Mouse (Mus musculus): Measurements from ENCODE around the gene Prkar2b. TPM values are rescaled to one million over a fixed set of nuclear protein-coding genes. Genes with fewer than 3 reads are reported as not detected.
A peak's percentile ranks its signal among the peaks of the same experiment; 100 is the strongest.

The Prkar2b gene
- polyA plus RNA-seq, 1 experiment, result 19.4 TPM

GRCm38 (mm10) chr12:32050165-32050564 is 10.9 kb downstream of the Prkar2b start:
- H3K4me3 ChIP-seq (ENCODE audit: insufficient read depth, low read length), result no peak overlapping the region
- peaks cover 10% of the 10 kb centered on the region for H3K4me1 ChIP-seq (ENCODE audit: control insufficient read depth, insufficient read depth, low read length)
- no peak for TF ChIP-seq POLR2A (IDR thresholded peaks at IDR 0.05; ENCODE audit: borderline replicate concordance, low read depth, low read length)
- no peak for TF ChIP-seq CTCF (IDR thresholded peaks at IDR 0.05; ENCODE audit: low read depth, low read length)
- no peak overlapping the region for H3K27ac ChIP-seq (ENCODE audit: insufficient read depth, low read depth, low read length)

- TF ChIP-seq POLR2A (IDR thresholded peaks at IDR 0.05; ENCODE audit: borderline replicate concordance, low read depth, low read length) (no peak), CTCF (IDR thresholded peaks at IDR 0.05; ENCODE audit: low read depth, low read length) (0 out of 2 replicates have a peak, but pooled peaks have one; percentile 12)
- Histone ChIP-seq H3K4me3 (ENCODE audit: insufficient read depth, low read length) (no peak overlapping the region), H3K4me1 (ENCODE audit: control insufficient read depth, insufficient read depth, low read length) (peaks cover 3% of the 10 kb centered on the region; the same call in 1 of the 2 replicates), H3K27ac (ENCODE audit: insufficient read depth, low read depth, low read length) (no peak overlapping the region)
These were observed 15.3 kb downstream of the Prkar2b start for GRCm38 (mm10) chr12:32045566-32046330.

GRCm38 (mm10) chr12:32044487-32045134 is 16.5 kb downstream of the Prkar2b start:
- Histone ChIP-seq H3K27ac (ENCODE audit: insufficient read depth, low read depth, low read length) (no peak overlapping the region), H3K4me1 (ENCODE audit: control insufficient read depth, insufficient read depth, low read length) (peaks cover 3% of the 10 kb centered on the region; the same call in 1 of the 2 replicates)

GRCm38 (mm10) chr12:32033536-32033935 is 27.6 kb downstream of the Prkar2b start:
- Histone ChIP-seq H3K4me1 (ENCODE audit: control insufficient read depth, insufficient read depth, low read length) (no peaks in the 10 kb centered on the region), H3K27ac (ENCODE audit: insufficient read depth, low read depth, low read length) (no peak overlapping the region), H3K4me3 (ENCODE audit: insufficient read depth, low read length) (no peak overlapping the region)
- TF ChIP-seq POLR2A (IDR thresholded peaks at IDR 0.05; ENCODE audit: borderline replicate concordance, low read depth, low read length), result no peak
- no peak for TF ChIP-seq CTCF (IDR thresholded peaks at IDR 0.05; ENCODE audit: low read depth, low read length)

More at GRCm38 (mm10) chr12:32044487-32045134, 16.5 kb downstream of the Prkar2b start:
- H3K4me3 ChIP-seq (ENCODE audit: insufficient read depth, low read length), result no peak overlapping the region
- TF ChIP-seq POLR2A (IDR thresholded peaks at IDR 0.05; ENCODE audit: borderline replicate concordance, low read depth, low read length) (no peak), CTCF (IDR thresholded peaks at IDR 0.05; ENCODE audit: low read depth, low read length) (no peak)

- no peak overlapping the region for H3K27ac ChIP-seq (ENCODE audit: insufficient read depth, low read depth, low read length)
- H3K4me1 ChIP-seq (ENCODE audit: control insufficient read depth, insufficient read depth, low read length), result no peaks in the 10 kb centered on the region
- TF ChIP-seq CTCF (IDR thresholded peaks at IDR 0.05; ENCODE audit: low read depth, low read length), result no peak
- no peak for TF ChIP-seq POLR2A (IDR thresholded peaks at IDR 0.05; ENCODE audit: borderline replicate concordance, low read depth, low read length)
- no peak overlapping the region for H3K4me3 ChIP-seq (ENCODE audit: insufficient read depth, low read length)
These were observed 28.2 kb downstream of the Prkar2b start for GRCm38 (mm10) chr12:32032917-32033316.

GRCm38 (mm10) chr12:32018376-32018750 is 42.7 kb downstream of the Prkar2b start:
- no peak for TF ChIP-seq POLR2A (IDR thresholded peaks at IDR 0.05; ENCODE audit: borderline replicate concordance, low read depth, low read length)
- TF ChIP-seq CTCF (IDR thresholded peaks at IDR 0.05; ENCODE audit: low read depth, low read length), result no peak
- Histone ChIP-seq H3K4me3 (ENCODE audit: insufficient read depth, low read length) (peak overlapping the region; percentile 2; the same call in 1 of the 2 replicates), H3K27ac (ENCODE audit: insufficient read depth, low read depth, low read length) (peak overlapping the region; percentile 60), H3K4me1 (ENCODE audit: control insufficient read depth, insufficient read depth, low read length) (peaks cover 41% of the 10 kb centered on the region)

GRCm38 (mm10) chr12:32017636-32018375 is 43.3 kb downstream of the Prkar2b start:
- H3K4me3 ChIP-seq (ENCODE audit: insufficient read depth, low read length), result peak overlapping the region; percentile 2

GRCm38 (mm10) chr12:32016472-32016871 is 44.6 kb downstream of the Prkar2b start:
- no peak for TF ChIP-seq CTCF (IDR thresholded peaks at IDR 0.05; ENCODE audit: low read depth, low read length)
- Histone ChIP-seq H3K27ac (ENCODE audit: insufficient read depth, low read depth, low read length) (no peak overlapping the region), H3K4me3 (ENCODE audit: insufficient read depth, low read length) (no peak overlapping the region), H3K4me1 (ENCODE audit: control insufficient read depth, insufficient read depth, low read length) (peaks cover 46% of the 10 kb centered on the region)

More at GRCm38 (mm10) chr12:32017636-32018375, 43.3 kb downstream of the Prkar2b start:
- peak overlapping the region; percentile 60 for H3K27ac ChIP-seq (ENCODE audit: insufficient read depth, low read depth, low read length)
- TF ChIP-seq POLR2A (IDR thresholded peaks at IDR 0.05; ENCODE audit: borderline replicate concordance, low read depth, low read length) (no peak), CTCF (IDR thresholded peaks at IDR 0.05; ENCODE audit: low read depth, low read length) (no peak)
- H3K4me1 ChIP-seq (ENCODE audit: control insufficient read depth, insufficient read depth, low read length), result peaks cover 44% of the 10 kb centered on the region

GRCm38 (mm10) chr12:32015268-32015769 is 45.8 kb downstream of the Prkar2b start:
- Histone ChIP-seq H3K27ac (ENCODE audit: insufficient read depth, low read depth, low read length) (no peak overlapping the region), H3K4me3 (ENCODE audit: insufficient read depth, low read length) (no peak overlapping the region), H3K4me1 (ENCODE audit: control insufficient read depth, insufficient read depth, low read length) (peaks cover 46% of the 10 kb centered on the region)
- TF ChIP-seq POLR2A (IDR thresholded peaks at IDR 0.05; ENCODE audit: borderline replicate concordance, low read depth, low read length) (no peak), CTCF (IDR thresholded peaks at IDR 0.05; ENCODE audit: low read depth, low read length) (no peak)
